Mouse (Mus musculus) liver, postnatal 0 days (tissue): ENCODE data around the gene Car8.
A peak's percentile ranks its signal among the peaks of the same experiment; 100 is the strongest.

Source experiments
- CTCF ChIP-seq: sonication (generic); IDR thresholded peaks from 2 replicates; pipeline ENCODE4 v1.5.1; 2016; ENCODE audit warnings: antibody characterized with exemption, low read depth
- EP300 ChIP-seq: IDR thresholded peaks from 2 replicates; pipeline ENCODE4 v1.6.1; 2016; ENCODE audit warnings: antibody characterized with exemption, low read depth, mild to moderate bottlenecking

- 0 out of 2 replicates have a peak, but pooled peaks have one; percentile 2 for TF ChIP-seq CTCF
- TF ChIP-seq EP300, result no peak
Measured at GRCm38 (mm10) chr4:8245062-8245461, 6.2 kb upstream of the Car8 start.
